Mouse (Mus musculus) gastrocnemius, adult 8-10 months (tissue): Measurements from ENCODE around the gene Tex2. TPM values are rescaled to one million over a fixed set of nuclear protein-coding genes. Genes with fewer than 3 reads are reported as not detected.

ENCODE experiments used
- DNase-seq, 2 experiments: peaks; one replicate each; pipeline ENCODE4 v3.0.0; 2022; ENCODE audit warnings: low spot score in 2 of 2
- total RNA-seq, 4 experiments: library from RNA; stranded (reverse); gene quantifications; 2 replicates each; pipeline ENCODE4 v1.2.4; 2022

Tex2 gene
- total RNA-seq, 4 experiments from 2014 or later = 62.9 to 78.3 (median 68.0) TPM

DNA sequence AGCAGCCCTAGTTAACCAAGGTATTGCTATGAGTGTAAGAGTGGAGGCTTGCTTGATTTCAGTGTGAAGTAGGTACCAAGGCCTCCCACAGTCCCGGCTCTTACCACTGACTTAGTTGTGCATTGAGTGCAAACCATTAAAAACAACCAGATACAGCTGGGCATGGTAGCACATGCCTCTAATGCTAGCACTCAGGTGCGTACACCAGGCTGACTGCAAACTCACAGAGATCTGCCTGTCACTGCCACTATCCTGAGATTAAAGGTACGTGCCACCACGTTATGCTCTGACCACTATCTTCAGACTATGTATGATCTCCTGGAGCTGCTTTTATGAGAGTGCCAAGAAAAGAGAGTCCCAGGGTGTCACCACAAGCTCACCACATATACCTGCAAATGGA lies 67.1 kb downstream of the Tex2 start:
- no peak for DNase-seq

DNA sequence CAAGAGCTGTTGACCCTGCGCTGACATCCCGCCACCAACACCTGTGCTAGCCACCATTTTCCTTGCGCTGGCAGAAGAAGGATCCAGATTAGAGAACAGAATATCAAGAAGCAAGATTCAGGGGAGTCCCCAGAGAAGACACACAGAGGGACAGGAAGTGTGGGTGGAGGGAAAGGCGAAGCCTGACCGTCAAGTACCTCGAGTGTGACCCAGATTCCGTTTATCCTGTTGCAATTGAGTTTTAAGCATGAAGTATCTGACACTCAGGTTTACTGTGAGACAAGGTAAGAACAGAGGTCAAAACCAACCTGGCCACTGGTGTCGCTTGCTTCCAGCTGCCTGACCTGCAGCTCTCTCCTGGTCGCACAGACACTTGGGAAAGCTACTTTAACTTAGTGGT lies 68.3 kb downstream of the Tex2 start:
- no peak for DNase-seq

DNA sequence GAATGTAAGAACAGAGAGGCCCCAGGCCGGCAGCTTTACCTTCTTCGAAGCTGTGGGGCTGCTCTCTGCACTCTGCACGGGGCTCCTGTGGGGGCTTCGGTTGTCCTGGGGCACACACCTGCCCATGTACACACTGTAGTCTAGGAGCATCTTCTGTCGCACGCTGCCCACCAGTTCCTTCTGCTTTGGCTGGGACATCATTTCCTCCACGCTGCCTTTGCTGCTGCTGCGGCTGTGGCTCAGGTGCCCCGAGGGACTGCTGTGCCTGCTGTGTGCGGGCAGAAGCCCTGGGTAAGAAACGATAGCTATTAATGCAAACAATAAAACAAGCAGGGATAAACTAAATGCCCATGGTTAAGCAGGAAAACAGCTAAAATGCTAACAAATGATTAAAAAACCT lies 69.1 kb downstream of the Tex2 start:
- DNase-seq = no peak

DNA sequence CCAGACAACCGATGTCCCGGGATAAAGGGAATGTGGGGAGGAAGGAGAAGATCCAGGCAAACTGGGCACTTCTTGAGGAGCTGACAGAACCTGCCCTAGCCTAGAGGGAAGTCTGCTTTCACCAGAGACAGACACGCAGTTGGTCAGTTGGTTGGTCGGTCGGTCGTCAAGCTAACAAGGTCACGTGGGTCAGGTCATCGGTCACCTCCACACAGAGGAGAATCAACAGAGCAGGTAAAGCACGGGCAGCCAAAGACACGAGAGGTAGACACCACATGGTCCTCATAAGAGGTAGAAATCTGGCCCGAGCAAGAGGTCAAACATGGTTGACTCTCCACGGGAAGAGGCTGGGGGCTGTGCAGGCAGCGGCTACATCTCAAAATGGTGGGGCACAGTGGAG lies 70.2 kb downstream of the Tex2 start:
- DNase-seq = no peak

DNA sequence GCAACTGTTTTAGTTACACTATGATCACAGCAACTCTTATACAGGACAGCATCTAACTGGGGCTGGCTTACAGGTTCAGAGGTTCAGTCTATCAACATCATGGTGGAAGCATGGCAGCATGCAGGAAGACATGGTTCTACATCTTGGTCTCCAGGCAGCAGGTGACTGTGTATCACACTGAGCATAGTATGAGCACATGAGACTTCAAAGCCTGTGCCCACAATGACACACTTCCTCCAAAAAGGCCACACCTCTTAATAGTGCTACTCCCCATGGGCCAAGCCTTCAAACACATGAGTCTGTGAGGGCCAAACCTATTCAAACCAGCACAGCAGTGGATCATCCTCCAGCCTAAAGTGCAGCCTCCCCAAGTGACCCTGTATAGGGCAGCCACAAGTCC lies 70.8 kb downstream of the Tex2 start:
- DNase-seq = no peak

DNA sequence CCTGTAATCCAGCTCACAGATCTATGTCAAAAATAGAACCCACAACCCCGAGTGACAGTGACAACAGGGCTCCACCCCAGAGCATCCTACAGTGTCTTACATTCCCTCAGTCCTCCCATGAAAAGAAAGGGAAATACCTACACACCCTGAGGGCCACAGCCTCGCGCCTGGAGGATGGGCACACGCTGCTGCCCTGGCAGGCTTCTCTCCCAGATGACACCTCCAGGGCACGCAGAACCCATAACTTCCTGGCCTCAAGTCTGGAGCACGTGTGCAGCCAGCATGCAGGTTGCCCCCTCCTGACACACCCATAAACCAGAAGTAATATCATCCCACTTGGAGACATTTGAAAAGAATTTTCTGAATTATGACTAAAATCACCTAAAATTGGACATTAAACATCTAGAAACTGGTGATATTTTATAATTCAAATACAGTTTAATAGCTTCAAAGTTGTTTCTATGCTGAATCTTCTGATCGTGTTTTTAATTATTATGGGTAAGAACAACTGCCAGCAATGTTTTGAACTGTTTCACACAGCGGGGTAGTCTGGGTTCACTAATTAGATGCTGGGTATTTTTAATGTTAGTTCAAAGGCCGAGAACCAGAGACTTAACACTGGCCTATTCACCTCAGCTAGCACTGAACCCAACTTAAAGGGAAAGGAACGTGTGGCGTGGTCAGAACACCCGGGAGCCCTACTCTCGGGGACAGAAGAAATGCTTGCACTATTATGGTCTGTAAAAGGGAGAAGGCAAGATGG lies 72.5 kb downstream of the Tex2 start:
- DNase-seq = no peak

DNA sequence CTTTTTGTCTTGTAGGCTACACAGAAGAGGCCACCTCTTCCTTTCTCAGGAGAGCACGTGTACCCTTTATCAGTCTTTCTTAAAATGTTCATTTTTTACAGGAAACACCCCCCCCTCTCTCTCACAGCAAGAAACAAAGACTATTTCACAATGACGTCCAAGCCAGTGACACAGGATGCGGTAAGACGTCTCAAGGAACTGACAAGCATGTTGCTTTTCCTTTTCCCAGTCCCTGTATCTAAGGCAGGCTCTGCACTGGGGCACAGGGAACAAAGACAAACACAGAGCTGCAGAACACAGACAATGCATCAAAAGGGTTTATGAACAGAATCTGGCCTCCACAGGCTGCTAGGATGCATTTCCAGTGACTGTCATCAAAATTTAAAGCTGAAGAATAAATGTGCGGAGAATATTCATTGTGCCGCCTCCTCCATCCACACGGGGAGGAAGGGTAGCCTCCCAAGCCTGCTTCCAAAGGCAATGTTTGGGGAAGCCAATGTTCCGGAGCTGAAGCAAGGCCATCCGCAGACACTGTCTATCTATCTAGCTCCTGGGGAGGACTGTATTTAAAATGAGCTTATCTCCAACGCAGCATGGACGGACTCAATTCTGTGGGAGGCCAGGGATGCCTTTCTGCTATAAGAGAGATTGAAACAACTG lies 76.8 kb downstream of the Tex2 start:
- DNase-seq = no peak

DNA sequence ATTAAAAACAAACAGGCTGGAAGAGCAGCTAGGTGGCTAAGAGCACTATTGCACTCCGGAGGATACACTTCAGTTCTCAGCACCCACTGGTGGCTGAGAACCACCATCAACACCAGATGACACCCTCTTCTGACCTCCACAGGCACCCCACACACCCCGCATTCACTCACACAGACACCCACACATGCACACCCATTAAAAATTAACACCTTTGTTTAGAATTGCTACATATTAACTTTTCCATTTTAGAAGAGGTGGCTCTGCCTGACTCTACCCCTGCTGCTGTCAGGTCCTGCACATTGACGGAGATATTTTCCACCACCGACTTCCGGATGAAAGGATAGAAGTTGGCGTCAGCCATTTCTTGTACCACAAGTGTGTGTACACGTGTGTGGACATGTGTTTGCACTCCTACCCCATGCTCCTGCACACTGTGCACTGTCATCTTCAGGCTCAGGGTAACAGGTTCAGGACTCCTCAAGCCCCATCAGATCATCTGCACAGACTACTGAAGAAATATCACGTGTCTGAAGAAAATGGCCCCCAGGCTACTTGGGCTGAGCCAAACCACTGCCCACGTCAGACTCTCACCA lies 77.5 kb downstream of the Tex2 start:
- DNase-seq = no peak

DNA sequence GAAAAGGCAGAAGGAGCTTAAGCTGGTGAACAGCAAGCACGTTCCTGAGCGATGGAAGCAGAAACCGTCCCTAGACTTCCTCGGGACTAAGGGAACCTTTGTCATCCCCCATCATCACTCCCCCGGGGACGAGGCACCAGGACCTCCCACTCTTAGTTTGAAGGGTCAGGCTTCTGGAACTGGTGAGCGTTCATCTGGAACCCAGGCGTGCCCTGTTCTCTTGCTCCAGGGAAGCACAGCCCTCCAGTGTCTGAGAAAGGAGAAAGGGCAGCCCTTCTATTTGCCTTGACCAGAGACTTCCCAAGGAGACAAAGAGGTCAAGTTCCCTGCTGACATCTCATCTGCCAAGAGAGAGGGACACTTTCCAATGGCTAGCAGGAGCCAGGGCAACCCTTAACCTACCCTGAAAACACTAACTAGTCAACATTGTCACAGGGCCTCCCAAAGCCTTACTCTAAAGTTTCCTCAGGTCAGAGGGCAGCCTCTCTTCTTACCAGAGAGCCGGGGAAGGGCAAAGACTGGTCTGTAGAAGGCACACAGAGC lies 80.9 kb downstream of the Tex2 start:
- DNase-seq = no peak

DNA sequence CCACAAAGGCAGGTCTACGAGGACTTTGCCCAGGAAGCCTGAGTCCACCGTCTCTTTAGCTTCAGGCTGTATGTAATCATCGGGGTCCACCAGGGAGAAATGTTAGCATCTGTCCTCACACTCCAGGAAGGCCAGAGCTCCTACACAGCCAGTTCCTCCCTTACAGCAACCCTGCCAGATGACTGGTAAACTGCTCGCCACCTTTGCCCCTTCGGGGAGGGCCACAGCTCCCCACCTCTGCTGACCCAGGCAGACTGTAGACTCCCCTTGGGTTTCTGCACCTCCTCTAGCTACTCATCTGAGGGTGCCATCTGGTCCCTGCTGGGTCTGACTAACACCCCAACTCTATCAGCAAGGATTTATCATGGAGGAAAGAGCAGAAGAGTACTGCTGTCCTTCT lies 83.4 kb downstream of the Tex2 start:
- DNase-seq = no peak

DNA sequence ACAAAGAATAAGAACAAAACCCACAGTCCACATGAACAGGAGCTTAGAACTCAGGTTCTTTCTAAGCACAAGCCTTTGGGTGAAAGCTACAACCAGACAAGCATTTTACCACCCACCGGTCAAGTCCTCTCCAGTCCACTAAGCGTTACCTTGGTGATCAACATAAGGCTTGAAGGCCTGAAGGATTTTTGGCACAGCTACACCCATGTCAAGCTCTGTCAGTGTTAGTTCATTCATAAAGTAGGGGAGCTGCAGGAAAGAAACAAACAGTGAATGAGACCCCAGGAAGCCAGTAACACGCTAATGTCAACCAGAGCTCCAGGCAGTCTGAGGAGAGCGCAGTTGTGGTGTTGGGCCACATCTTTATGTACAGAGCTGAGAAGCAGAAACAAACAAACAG lies 84.1 kb downstream of the Tex2 start:
- no peak for DNase-seq

DNA sequence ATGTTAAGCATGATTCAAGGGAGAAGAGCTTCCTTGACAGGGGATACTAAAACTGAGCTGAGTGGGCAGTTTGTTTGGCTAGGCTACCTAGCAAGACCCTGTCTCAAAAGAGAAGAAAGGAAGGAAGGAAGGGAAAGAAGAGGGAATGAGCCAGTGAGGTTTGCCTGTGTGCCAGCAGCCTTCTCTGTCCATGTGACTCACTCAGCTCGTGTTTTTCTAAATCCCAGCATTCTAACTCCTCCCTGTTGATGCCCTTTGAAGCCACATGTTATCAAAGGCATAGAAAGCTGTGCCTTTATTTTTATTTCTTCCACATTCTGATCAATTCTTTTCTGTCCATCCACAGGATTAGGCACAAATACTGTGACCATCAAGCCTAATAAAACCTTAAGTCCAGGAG lies 85.3 kb downstream of the Tex2 start:
- DNase-seq = no peak

DNA sequence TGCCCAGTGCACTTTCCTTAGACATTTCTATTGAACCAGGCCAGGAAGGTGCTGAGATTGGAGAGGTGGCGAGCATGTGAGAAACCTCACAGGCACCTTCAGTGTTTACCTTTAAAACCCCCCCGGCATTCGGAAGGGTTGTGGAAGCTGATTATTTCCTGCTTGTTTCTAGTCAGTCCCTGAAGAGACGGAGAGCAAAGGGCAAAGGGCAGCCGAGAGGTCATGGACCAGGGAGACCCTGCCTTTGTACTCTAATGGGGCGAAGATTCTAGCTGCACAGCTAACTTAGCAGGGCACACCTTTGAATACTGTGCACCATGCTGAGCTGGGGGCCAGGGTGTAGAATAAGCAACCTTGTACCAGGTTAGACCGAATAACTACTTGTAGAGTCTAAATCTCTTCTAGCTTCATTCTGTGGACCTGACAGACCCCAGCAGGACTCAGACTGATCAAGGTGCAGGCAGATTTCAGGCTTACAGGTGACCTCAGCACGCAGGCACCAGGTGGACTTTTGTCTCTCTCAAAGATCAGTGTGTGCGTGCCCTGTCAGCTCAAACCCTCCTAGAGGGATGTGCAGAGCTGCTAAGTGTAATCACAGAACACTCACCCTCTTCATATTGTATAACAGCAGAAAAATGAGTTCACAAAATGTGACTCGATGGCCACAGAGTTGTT lies 85.9 kb downstream of the Tex2 start:
- no peak for DNase-seq

DNA sequence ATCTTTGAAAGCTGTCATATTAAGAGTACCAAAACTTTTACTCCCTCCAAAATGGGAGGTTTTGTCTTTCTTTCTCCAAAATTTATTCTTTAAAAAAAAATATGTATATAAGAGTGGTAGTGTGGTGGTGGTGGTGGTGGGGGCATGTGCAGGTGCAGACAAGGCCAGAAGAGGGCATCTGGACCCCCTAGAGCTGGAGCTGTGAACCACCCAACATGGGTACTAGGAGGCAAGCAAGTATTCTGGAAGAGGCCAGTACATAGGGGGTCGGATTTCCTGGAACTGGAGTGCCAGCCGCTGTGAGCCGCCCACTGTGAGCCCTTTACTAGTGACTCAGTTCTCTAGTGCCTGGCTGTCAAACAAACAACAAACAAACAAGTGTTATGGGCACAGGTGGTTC lies 90.7 kb downstream of the Tex2 start:
- DNase-seq = no peak

DNA sequence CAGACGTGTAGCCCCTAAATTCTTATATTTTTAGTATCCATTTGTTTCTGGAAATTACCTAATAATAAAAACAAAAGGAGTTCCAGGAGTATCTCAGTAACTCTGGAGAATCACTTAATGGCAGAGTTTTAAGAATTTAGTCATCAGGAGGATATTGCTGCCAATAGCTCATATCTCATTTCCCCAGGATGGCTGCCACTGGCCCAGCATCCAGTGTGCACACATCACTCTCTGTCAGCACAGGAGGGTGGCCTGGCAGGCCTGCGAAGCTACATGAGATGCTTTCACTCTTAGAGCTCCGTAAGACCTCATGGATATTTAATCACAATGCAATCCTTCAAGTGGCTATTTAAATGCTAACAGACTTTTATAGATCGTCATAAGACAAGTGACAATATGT lies 91.6 kb downstream of the Tex2 start:
- DNase-seq = peak in 1 of 2 experiments; percentile 29

DNA sequence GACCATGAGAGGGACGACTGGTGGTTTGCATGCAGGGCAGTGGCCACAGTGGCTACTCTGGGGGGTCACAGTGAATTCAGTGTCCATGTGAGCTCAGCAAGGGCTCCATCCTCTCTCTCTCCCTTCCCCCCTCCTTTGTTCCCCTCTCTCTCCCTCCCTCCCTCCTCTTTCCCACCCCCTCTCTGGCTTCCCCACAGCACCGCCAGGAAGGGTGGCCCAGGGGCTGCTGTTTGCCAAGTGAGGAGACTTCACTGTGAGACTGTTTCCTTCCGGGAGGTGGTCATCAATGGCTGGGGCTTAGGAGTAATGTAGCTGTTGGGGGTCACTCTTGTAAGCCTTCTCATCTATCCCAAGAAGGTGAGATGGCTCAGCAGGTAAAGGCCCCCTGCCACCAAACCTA lies 92.8 kb downstream of the Tex2 start:
- no peak for DNase-seq

DNA sequence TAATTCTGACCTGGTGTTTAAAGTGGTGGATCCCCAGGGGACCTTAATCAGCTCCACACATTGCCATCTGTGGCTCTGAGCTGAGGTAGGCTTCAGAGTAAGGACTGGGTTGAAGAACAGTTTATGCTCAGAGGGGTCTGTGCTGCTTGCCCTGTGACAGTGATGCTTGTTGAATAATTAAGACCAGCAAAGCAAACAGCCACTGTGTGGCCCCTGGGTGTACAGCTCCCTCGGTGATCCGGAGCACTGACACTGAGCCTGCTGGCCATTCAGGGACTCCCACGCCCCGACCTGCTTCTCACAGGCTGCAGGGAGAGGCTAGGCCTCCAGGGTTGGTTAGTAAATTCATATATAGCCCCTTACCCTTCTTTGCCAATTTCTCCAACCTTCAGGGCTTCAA lies 93.7 kb downstream of the Tex2 start:
- no peak for DNase-seq

DNA sequence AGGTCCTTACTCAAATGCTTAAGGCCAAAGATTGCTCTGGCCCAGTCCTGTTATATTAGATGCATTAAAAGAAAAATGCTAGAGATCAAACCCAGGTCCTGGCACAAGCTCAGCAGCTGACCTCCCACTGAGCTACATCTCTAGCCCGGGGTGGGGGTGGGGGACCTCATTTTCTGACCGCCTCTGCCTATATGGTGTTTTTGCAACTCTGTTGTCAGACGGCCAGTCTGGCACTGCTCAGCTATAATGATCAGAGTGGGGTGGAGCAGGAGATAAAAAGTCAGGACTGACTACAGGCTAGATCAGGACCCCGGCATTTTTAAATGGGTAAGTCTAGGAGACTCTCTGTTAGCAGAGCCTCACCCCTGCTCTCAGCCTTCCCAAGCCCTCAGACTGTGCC lies 94.8 kb downstream of the Tex2 start:
- DNase-seq = no peak

DNA sequence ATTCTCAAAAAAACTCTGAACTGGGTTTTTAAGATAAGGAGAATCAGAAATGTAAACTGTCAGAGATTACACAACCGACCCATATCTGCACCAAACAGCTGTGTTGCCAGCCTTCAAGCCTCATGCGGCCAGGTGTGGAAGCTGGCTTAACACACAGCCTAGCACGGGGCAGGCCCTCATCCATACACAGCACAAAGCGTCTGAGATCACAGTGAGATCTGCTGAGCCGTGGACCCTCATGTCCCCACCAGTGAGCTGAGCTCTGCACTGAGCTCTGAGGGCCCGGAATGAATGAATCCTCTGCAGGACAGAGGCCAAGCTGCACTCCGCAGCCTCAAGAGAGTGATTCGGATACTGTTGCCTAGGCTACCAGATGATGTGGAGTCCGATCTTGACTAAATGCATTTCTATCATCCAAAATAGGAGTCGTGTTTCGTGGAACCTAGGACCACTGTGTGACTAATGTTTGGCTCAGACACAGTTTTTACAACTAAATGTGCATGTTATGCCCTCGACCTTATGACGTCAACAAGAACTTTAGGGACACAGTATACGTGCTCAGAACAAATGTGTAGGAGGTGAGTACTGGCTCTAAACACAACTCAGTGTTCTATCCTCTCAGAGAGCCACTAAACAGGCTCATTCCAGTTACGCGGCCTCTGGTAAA lies 98.0 kb downstream of the Tex2 start:
- DNase-seq = no peak

DNA sequence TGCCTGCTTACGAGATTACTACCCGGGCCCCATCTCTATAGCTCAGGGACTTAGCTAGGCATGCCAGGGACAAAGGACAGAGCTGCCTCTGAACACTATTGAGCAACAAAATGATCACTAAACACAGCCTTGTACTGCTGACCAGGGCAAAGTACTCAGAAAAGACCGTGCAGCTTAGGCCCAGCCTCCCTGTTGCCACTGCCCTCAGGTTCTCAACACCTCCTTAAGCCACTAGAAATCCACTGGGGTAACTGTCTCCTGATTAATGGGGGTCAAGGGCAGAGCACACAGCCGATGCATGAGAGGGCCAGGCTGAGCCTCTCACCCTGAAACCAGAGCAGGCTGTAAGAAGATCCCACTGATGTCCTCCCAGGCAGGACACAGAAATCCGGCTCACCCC lies 98.8 kb downstream of the Tex2 start:
- DNase-seq = peak; percentile 27 to 53

DNA sequence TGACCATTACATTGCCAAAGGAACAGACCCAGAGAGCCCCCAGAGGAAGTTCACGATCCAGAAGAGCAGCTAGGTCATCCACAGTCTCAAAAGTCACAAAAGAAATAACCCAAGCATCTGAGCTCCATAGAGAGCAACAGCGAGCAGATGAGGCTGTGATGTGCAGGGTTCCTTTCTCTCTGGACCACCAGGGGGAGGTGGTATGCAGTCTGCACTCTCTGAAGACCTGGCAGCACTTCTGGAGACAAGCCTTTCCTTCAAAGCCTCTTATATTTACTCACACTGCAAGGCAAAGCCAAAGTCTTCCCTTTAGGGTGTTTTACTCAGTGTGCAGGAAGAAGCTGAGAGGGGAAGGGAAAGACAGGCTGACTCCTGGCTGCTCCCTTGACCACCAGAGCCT lies 100.1 kb downstream of the Tex2 start:
- DNase-seq = no peak

DNA sequence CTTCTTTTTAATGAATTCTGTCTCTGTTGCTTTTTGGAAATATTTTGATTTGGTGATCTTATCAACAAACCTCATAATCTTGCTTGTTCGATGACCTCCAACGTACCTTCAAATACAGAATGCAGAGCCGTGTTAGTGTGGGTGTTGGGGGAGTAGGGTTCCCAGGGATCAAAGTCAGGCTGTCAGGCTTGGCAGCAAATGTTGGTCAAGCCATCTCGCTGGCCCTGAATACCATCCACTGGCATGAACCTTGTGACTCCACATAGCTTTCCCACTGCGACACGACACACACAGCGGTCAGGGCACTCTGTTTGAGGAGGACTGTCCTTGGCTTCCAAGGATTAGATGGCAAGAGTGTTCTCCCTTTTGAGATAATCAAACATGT lies 101.2 kb downstream of the Tex2 start:
- no peak for DNase-seq
